Mouse (Mus musculus): ENCODE results near the gene Stard10.
A peak's percentile ranks its signal among the peaks of the same experiment; 100 is the strongest.

Stard10 gene

DNA sequence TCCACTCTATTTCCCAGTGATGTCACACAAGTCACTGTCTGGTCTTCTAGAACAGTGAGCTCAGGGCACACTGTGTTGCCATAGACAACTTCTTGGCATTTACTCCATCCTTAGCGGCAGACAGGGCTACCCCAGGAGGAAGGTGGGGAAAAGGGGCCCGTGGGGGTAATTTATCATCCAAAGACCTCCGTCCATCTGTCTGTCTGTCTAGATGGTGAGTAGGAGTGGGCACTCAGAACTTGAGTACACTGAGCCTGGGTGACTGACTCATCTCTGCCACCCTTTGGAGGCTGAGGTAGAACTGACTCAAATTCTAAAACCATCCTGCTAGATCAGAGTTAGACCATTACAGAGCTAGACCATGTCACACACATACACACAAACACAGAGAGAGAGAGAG is at the start of gene Stard10:
TSS of gene Stard10 (plus strand) at position 73 of the 400 bp plus-strand sequence.
- DNase-seq = no peak

DNA sequence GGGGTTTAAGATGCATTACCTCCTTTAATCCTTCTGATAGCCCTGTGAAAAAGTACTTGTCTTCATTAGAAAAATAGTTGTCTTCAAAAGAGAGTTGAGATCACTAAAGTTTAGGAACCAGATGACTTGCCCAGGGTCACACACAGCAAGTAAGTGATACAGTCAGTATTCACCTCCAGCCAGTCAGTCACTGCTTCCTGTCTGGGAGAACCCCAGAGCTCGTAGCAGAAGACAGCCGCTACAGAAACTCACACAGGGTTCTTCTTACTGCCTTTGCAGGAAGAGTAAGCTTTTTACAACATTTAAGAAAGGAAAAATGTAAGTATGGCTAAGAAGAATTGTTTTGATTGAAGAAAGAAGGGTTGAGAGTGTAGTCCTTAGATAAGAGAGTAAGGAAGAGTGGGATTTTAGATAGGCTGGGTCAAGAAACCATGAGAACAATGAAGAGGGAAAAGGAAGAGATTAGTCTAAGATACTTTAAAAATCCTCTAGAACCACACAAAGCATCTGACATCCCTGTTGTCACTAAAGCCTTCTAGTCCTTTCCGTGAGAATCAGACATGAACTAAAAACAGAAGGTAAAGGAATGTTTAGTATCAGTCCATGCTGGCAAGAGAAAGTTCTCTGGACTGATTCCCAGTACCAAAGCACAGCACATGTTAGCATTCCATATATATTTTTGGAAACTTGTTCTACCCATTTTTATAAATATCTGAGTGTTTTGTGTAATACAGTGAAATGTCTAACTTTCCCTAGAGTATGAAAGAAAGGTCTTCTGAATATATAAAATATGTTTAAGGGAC is 49.2 kb upstream of the Stard10 start:
- DNase-seq = no peak

DNA sequence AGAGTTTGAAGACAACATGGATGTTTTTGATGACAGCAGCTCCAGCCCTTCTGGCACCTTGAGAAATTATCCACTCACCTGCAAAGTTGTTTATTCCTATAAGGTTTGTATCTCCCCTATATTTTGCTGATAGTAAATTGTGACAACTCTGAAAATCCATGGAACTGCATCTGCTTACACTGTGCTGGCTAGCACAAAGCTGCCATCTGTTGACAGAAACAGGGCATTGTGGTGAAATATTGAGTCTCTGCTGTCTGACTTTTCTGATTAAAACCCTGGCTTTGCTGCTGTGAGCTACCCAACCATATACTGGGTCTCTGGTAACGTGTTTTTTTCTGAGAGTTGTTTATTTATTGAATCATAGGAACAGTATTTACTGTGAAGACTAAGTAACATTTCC is 45.3 kb upstream of the Stard10 start:
- DNase-seq = no peak

DNA sequence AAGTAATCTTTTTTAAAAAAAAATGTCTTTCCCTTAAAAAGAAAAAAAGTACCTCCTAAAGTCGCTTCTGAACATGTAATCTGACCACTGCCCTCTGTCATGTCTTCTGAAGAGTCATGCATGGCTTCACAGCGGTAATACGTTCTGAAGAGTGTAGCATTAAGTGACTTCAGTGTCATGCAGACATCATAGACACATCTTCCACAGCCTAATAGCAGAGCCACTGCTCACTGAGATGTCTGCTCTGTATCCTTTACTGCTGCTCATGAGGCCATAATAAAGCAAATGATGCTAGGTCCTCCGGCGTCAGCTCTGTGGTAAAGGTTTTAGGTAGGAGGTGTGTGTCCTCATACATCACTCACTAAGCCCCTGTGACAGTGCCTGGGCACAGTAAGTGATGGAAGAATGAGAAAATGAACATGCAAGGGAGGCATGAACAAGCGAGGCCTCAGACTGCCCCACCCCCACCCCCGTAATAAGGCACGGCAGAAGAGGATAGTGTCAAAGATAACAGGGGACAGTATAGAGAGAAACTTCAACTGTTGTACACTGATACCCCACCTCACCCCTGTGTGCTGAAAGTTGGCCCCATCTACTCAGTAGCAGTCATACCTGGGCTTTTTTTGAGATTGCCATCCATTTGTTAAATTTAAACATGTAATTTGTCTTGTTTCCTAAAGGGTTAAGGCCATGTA is 44.3 kb upstream of the Stard10 start:
- DNase-seq = peak; percentile 65

DNA sequence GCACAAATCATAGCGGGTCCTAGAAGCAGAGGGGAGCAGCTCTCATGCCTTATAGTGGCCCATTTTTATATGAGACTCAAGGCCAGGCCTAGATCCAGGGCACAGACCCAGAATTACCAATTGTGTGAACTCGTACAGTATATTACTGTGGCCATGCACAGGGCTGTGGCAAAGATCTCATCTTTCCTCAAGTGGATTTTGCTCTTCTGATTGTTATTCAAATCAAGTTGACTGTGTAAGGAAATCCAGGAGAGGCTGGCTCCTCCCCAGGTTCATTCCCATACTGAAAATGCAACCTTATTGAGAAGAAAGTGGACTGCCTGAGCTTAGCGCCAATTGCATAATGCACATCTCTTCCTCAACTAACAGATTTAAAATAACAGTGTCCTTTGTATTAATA is 34.2 kb upstream of the Stard10 start:
- DNase-seq = no peak

DNA sequence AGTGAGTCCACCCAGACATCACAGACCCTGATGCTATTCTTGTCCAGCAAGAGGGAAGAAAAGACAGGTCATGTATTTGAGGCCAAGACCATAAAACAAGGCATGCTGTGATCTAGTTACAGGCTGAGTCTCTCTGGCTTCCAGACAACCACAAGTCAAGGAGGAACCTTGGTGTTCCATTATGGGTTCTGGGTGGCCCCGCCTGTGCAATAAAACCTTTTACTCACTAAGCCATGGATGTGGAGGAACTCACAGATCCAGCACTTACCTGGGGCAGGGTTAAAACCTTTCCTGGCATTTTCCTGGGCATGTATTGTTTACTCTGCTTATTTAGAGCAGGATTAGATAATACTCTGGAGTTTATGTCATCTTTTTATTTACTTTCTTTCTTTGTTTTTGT is 32.4 kb upstream of the Stard10 start:
- DNase-seq = no peak

DNA sequence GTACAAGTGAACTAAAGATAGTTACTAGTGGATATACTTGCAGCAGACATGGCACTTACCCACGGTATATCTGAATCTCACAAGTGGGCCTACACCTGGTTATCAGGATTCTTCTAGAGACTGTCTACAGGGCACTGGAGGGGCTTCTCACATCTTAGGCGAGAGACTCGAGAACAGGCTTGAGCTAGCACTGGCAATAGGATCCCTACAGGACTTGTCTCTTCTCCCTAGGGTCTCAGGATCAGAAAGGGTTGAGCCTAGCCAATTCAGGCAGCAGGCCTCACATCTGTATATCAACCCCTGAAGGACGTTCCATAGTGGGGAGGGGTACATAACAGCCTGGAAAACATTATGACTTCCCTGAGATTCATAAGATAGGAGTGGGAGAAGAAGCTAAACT is 30.0 kb upstream of the Stard10 start:
- DNase-seq = no peak

DNA sequence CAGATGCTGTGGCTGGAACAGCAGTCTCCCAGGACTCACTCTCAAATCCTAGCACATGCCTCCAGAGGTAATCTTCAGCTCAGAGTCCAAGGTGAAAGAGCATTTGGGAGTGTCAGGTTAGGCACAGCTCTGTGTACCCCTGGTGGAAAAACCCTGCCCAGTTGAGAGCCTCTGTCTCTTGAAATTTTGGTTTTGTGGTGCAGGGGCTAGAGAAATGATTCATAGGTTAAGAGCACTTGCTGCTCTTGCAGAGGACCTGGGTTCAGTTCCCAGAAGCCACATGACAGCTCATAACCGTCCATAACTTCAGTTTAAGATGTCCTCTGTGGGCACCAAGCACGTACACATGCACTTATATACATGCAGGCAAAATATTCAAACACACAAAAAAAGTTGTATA is 29.1 kb upstream of the Stard10 start:
- no peak for DNase-seq

DNA sequence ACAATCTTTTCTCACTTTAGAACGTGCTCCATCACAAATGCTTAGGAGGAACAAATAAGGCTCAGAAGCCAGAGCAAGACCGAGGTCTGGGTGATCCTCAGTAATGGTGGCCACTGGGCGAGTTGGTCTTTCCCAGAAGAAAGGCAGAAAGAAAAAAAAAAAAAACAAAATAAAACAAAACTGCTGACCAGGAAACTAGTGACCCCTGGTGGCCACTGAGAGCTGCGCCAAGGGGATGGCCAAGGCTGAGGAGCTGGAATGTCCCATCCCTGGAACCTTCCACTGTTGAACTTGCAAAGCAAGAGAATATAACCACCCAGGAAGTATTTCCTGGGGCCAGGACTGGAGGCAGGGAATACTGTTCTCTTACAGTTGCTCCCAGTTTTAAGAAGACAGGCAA is 28.4 kb upstream of the Stard10 start:
- DNase-seq = peak; percentile 54

DNA sequence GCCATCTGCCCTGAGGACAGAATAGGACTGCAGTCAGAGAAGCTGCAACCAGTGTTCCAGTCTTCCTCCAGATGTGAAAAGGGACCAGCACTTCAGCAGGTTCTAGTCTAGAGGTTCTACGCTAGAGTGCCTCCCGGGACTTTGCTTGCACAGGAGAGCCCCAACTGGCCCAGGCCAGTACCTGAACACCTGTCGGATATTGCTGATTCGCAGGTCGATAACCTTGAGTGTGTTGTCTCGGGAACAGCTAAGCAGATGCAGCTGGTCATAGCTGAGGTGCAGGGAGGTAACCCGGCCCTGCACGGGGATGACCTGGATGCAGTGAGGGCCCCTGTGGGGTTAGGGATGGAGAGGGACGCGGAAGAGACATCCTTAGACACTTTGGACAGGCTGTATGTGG is 26.5 kb upstream of the Stard10 start:
- DNase-seq = no peak

DNA sequence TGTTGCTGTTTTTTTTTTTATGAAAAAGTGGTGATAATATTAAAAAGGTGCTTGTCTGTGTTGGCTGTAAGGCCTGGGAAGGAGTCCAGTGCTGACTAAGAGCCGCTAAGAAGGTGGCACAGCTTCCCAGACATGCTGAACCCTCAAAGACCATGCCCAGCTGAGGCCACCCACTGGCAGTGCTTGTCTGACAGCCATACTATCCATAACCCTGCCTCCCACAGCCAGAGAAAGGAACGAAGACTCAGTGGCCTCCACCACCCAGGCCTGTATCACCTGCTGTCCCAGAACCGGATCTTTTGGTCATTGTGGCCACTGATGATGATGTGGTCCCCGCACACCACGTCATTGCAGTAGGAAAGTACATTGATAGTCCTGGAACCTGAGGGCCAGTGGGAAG is 25.7 kb upstream of the Stard10 start:
- DNase-seq = no peak

DNA sequence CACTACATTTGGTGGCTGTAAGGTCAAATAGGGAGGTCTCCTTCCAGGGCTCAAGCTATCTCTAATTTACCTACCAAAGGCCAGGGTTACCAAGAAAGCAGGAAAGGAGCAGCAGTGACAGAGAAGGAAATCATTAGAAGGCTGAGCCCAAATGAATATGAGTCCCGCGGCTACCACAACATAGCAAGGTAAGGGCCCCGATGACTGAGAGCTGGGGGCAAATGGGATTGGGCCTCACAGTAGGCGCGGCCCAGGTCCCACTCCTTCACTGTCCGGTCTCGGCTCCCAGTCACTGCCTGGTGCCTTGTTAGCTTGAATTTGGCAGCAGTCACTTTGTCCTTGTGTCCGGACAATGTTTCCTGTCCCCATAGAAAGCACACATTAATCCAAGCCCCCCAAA is 25.2 kb upstream of the Stard10 start:
- DNase-seq = no peak

DNA sequence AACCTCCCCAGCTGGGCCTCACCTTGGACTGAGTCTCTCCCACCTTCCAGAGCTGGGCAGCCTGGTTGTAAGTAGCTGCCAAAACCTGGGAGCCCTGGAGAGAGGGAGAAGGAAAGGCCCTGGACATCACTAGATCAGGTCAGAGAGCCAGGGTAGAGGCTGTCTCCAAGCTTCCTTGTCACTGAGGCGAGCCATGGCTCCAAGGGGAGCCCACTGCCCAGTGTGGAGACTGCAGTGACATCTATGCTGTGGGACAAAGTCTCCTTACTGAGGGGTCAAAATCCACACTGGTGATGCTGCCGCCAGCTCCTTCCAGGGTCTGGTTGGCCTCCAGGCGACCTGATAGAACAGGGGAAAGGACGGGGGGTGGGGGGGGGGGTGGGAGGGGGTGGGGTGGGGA is 24.8 kb upstream of the Stard10 start:
- DNase-seq = no peak

DNA sequence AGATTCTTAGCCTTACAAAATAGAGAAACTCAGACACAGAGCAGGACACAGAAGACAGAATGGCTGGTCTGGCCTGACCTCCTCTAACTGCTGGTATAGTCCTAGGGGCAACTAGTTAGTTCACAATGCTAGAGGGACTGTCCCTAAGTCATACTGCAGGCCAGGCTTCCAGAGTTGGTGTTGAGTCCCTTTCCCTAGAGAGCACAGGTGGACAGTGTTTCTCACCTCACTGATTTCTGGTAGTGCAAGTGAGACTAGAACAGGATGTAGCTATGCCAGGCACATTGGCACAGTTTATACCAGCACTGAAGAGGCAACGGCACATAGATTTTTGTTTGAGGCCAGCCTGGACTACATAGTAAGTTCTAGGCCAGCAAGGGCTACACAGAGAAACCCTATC is 24.2 kb upstream of the Stard10 start:
- DNase-seq = no peak

DNA sequence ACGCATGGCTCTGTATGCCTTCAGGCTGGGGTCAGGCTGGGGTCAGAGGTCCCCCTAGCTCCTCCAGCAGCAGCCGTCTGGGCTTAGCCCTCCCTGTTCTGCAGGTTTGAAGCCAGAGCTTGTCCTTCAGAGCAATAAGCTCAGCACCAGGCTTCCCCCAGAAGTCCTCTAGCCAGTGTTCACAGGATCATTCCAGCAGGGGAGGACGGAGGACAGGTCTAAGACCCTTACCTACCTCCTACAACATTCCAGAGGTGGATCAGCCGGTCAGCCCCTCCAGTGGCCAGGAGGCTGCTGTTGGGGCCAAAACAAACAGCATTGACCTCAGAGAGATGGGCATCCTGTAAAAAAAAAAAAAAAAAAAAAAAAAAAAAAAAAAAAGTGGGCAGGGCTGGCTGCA is 23.7 kb upstream of the Stard10 start:
- DNase-seq = no peak

DNA sequence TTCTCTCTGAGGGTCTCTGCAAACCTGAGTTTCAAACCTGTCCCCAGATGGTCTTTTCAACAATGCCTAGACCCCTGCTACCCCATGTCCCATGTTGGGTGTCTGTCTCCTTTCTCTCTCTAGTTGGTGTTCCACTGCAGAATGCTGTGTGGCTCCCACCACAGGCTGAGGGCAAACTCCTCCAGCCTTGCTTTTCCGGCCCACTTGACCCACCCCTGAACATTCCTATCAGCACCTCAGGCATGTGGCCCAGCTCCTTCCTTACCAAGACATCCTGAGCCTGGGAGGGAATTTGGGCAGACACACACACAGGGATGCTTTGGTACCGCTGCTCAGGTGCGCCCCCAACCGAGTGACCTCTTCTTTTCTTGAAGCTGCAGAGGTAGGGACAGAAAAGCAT is 23.3 kb upstream of the Stard10 start:
- no peak for DNase-seq

DNA sequence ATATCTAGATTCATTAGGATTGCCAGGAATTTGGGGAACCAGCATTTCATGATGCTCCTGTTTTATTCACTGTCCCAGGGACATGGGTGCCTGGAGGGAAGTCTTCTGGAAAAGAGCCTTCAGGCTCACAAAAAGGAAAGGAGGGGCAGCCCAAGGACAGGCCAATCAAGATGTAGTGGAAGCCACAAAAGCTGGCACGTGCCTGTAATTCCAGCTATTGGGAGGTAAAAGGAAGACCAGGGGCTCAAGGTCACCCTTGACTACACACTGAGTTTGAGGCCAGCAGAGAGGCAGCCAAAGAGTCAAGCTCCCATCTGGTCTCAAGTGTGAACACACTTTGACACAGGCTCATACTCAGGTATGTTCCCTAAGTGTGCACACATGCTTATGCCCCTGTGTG is 21.4 kb upstream of the Stard10 start:
- DNase-seq = no peak

DNA sequence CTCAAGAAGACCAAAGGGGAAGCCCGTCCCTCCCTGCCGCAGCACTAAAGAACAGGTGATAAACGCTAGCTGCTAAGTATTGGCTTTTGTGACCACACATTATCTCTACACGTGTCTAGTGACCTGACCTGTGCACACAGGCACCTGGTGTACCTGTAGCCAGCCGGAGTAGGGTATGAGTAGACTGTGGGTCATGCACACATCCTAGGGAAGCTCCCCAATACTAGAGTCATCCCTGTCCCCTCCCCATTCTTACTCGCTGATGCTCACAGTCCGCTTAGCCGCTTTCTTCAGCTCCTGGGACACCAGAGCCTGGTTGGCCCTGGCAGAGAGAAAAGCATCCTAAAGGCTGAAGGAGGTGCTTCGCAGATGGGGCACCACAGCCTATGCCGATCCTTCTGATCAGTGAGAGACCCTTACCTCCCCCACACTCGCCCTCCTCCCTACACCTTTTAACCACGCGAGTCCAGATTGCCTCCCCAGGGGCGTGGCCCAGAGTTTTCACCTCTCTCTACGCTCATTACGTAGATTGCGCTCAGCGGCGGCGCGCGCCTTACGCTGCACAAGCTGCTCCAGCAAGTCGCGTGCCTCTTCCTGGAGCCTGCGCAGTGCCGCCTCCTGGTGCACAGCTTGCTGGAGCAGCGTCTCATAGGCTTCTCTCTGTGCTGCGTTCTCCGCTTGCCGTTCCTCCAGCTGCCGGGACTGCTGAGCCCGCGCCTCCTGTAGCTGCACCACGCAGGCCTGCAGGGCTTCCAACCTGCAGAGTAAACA is 20.4 kb upstream of the Stard10 start:
- peak; percentile 77 for DNase-seq

DNA sequence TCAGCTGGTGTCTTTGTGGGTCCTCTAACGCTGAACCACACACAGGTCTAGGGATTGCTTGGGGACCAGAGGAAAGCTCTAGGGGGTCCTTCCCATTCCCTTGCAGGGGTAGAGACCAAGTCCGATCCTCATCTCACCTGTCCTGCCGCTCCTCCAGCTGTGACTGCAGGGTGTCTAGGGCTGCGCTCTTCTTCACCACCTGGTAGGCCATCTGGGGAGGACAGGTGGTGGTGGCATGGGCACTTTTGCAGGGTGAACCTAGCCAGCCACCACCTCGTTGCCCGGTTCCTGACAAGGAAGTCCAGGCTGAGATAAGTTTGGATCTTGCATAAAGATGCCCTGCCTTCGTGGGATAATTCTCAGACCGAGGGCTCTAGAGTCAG is 19.9 kb upstream of the Stard10 start:
- DNase-seq = no peak

DNA sequence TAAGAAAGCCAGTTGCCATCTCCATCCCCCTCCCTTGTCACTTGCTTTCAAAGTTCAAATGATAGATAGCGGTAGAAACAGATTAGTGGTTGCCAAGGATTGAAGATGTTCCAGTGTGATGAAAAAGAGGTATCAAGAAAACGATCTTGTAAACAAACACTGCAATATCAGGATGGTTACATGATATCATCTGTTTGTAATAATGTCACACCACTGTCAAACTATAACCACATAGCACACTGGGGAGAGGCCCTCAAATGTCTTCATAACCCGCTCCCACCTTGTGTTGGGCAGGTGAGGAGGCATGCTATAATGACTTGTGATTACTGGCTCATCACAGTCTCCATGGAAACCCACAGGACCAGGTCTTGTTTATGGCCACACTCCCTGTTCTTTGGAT is 18.5 kb upstream of the Stard10 start:
- DNase-seq = no peak

DNA sequence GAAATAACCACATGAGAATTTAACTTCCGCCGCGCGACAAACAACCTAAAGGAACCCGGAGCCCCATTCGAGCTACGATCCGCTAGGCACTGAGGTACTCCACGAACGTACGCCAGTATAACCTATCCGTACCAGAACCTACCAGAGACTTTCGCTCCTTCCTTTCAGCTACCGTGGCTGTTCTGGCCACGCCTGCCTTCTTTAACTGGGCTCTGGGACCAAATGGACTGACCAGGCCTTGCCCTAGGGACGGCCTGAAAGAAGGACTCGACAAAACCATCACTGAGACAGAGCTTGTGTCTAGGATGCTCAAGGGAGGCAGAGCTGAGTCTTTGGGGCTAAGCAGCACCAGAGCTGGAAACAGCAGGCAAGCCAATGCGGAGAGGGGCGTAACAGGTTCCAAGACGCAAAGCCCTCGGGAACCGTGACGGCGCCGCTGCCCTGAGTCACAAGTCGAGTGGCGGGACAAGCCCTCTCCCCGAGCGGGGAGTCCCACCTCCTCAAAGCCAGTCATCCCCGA is 15.5 kb upstream of the Stard10 start:
- DNase-seq = no peak

DNA sequence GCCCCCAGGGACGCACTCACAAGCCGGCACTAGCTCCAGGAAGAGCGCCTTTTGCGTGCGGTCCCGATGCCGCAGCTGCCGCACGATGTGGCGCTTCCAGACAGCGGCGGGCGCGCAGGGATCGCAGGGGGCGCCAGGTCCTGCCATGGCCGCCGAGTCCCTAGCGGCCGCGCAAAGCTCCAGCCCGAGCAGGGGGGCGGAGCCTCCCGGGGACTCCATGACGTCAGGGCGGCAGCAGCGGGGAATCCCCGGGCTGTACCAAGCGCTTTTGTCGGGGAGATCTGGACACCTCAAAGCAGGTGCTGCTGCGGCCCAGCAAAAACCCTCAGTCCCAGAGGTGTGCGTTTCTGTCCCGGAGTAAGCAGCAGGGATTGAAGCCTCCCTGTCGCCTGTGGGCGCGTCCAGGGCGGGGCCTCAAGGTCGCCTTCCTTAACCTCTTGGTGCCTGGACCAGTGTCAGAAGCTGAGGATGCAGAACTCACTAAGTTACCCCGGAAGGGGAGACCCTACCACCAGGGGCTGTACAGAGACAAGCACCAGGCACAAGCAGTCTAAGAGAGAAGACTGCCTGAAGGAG is 14.9 kb upstream of the Stard10 start, which contains the start of gene Atg16l2:
TSS of gene Atg16l2 (minus strand) at position 371 of the 576 bp plus-strand sequence.
- peak; percentile 88 for DNase-seq

DNA sequence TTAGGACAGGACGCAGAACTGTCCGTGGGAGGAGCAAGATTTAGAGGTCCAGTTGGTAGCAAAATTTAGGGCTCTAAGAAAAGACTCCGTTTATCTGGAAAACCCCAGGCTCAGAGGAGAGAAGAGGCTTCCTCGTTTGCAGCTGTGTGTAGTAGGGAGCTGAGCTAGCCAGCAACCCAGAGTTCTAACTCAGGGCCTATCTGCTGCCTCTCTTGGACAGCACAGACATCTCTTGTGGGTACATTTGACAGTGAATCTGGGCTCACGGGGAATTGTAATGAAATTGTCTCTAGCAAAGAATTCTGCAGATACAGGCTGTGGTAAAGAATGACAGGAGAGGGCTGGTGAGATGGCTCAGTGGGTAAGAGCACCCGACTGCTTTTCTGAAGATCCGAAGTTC is 14.2 kb upstream of the Stard10 start:
- no peak for DNase-seq
